Mouse (Mus musculus) adrenal gland, adult 8-10 months (tissue): ENCODE results near the gene Mnd1. TPM values are rescaled to one million over a fixed set of nuclear protein-coding genes. Genes with fewer than 3 reads are reported as not detected.

Experiments used
- DNase-seq: peaks from one replicate; pipeline ENCODE4 v3.0.0; 2022
- total RNA-seq, 4 experiments: library from RNA; stranded (reverse); gene quantifications; 2 replicates each; pipeline ENCODE4 v1.2.4; 2022

Gene Mnd1
- 1 to 10 TPM; 8.0 to 9.1 (median 8.6) TPM for total RNA-seq

DNA sequence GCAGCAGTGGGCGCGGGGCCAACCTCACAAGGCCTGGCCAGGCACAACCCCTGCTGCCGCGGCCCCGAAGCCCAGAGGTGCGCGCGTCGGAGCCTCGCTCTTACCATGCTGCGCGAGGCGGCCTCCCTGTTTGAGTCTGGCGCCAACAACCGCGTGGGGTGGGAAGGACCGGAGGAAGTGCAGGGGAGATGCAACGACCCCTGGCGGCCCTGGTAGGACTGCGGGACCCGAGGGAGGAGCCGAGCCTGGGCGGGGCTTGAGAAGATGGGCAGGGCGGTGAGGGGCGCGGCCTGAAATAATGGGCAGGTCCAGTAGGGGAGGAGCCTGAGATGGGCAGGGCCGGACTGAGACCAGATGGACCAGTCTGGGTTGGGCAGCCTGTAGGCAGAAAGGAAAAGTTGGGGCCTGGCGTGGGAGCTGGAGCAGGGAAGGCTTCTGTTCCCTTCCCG is at the start of gene Mnd1:
Gene Mnd1, minus strand, starts transcription at position 229 of the 449 bp plus-strand sequence.
- peak; percentile 98 for DNase-seq

- DNase-seq: no peak
These were observed 49.1 kb upstream of the Mnd1 start for GRCm38 (mm10) chr3:84204640-84205039.

DNA sequence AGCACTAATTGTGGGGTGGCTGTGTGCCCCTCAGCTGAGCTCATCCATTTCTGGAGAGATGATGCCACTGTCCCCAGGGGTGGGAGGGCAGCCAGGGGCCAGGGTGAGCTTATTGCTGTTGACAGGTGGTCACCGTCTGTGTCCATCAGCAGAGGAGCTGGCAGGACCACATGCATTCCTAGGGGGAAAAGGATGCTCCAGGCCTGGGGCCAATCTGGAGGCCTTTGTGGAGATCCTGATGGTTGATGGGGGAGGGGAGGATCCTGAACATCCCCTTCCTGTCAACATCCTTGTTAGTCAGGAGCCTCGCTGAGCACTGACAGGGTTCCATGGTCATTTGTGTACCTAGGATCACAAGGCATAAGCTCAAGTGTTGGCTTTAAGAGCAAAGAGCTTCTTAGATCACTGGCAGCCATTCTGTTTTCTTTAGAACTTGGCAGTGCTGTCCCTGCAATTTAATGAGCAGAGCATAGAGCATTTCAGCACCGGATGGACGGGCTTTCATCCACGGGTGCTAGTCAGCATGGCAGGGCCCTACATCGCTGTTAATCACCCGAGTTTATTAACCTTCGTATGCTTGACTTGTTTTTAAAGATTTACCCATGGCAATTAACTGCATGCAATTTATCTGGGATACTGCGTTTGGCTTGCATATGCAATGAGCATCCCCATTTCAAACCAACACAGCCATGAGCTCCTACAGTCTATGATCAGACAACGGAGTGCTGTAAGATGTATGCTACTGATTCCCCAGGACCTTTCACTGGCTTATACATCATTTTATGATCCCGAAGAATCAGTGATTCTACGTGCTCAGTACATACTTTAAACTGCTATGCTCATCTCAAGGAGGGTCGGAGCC is 45.2 kb upstream of the Mnd1 start:
- DNase-seq: no peak

- no peak for DNase-seq
These were observed 43.9 kb upstream of the Mnd1 start for GRCm38 (mm10) chr3:84199516-84199915.

GRCm38 (mm10) chr3:84198229-84198628 is 42.6 kb upstream of the Mnd1 start:
- no peak for DNase-seq

GRCm38 (mm10) chr3:84193881-84194280 is 38.3 kb upstream of the Mnd1 start:
- no peak for DNase-seq

GRCm38 (mm10) chr3:84191141-84191881 is 35.7 kb upstream of the Mnd1 start:
- DNase-seq: no peak

DNA sequence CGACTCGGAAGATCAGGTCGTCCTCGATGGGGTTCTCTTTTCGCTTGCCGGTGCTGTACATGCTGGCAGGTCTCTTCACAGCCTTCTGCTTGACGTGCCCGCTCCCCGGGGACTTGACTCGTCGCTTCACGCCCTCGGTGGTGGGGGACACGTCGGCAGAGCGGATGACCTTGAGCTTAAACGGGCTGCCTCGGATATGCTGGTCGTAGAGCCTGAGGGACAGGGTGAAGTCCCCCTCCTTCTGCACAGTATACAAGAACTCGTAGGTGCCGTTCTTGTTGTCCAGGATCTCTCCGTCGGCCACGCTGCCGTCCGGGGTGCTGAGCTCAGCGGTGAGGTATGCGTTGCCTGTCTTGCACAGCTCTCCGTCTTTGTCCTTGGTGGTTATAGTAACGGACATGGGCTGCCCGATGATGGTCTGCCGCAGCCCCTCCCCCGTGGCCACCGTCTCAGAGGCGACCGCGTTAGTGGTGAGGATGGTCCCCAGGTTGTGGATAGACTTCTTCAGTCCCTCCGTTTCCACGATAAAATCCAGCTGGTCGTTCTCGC is 35.0 kb upstream of the Mnd1 start:
- peak; percentile 53 for DNase-seq

GRCm38 (mm10) chr3:84189629-84190173 is 34.1 kb upstream of the Mnd1 start:
- no peak for DNase-seq

DNA sequence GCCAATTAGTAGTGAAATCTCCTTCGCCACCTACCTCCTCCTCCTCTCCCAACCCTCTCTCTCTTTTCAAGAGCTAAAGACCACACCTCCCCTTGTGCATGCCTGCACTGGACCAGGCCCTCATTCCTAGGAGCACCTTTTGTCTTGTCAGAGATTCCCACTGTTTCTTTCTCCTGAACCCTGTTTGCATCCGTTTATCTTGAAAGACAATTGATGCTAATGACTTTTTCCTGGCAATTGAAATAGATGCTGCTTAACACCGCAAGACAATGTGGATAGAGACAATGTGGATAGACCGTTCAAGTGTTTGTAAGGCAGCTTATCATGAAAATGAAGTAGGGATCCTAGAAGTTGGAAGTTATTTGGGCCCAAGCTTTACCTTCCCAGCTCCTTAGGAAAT is 26.1 kb upstream of the Mnd1 start:
- DNase-seq: no peak

GRCm38 (mm10) chr3:84181102-84181501 is 25.5 kb upstream of the Mnd1 start:
- DNase-seq: no peak

- DNase-seq: no peak
These were observed 24.7 kb upstream of the Mnd1 start for GRCm38 (mm10) chr3:84180304-84180703.

DNA sequence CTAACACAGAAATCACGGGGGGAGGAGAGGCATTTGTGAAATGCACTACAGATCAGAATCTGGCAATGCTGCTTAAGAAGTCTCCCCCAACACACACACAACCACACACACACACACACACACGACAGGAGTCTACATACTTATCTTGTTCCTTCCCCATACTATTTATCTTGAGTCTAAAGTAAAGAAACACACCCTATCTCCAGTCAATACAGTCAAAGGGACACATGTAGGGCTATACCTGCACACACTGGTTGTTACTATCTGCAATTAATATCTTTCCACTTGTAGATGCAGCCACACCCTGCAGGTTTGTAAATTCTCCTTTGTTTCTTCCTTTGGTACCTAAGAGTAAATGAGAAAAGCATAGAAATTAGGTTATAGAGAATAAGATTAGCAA is 22.2 kb upstream of the Mnd1 start:
- DNase-seq: no peak

- DNase-seq: peak; percentile 57
These were observed 20.0 kb upstream of the Mnd1 start for GRCm38 (mm10) chr3:84175337-84176315.

- no peak for DNase-seq
These were observed 18.1 kb upstream of the Mnd1 start, which contains the start of gene Gm6525 for GRCm38 (mm10) chr3:84173581-84174154. Gene Gm6525, plus strand, starts transcription at chr3:84174104.

- DNase-seq: no peak
These were observed 16.8 kb upstream of the Mnd1 start for GRCm38 (mm10) chr3:84172406-84172805.

GRCm38 (mm10) chr3:84169393-84170005 is 13.9 kb upstream of the Mnd1 start:
- DNase-seq: no peak

DNA sequence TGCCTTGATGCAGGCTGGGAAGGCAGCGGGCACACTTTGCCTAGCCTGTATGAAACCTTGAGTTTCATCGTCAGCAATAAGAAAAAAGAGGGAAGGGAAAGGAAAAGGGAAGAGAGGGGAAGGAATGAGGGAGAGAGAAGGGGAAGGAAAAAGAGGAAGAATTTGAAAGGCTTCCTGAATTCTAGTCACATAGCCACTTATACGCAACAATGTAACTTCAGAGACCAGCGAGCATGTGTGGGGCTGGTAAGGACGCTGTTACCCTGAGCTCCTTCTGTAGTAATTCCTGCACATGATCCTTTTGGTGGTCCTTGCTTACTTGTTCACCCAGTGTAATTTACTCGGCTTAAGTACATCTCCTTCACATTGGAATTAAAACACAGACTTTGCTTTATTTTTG is 13.4 kb upstream of the Mnd1 start:
- DNase-seq: no peak

- DNase-seq: no peak
These were observed 10.5 kb upstream of the Mnd1 start for GRCm38 (mm10) chr3:84166073-84166472.

DNA sequence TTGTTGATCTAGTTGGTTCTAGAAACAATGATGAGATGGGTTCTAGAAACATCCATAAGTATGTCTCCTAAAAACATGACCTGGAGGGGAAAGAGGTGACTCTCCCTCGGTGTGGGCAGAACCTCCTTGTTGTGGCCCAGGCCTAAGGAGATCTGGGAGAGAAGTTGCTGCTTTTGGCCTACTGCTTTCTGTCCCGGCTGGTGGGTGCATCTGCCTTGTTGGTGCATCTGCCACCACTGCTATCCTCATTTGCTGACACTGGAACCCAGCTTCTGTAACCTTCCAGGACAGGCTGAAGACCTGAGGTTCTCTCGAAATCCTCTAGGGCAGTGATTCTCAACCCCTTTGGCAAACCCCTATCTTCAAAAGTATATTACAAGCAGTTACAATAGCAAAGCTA is 9.8 kb upstream of the Mnd1 start:
- DNase-seq: no peak
